Mouse (Mus musculus) ES-E14 (cell line): ENCODE measurements around the gene Gm17542.

Experiments used
- CHD2 ChIP-seq: IDR thresholded peaks from 2 replicates; pipeline ENCODE4 v1.6.1; 2014; ENCODE audit warnings: mild to moderate bottlenecking, low read depth, low read length, inconsistent platforms
- HCFC1 ChIP-seq: IDR thresholded peaks from 2 replicates; pipeline ENCODE4 v1.6.1; 2012; ENCODE audit warnings: low read length, inconsistent platforms, borderline replicate concordance; ENCODE audit not compliant: insufficient read depth
- MAFK ChIP-seq: IDR thresholded peaks from 2 replicates; pipeline ENCODE4 v1.6.1; 2014; ENCODE audit warnings: mild to moderate bottlenecking, low read depth, low read length, inconsistent platforms; ENCODE audit not compliant: insufficient read depth
- ZC3H11A ChIP-seq: IDR thresholded peaks from 2 replicates; pipeline ENCODE4 v1.6.1; 2012; ENCODE audit warnings: low read depth, mild to moderate bottlenecking, inconsistent platforms, low read length, borderline replicate concordance

DNA sequence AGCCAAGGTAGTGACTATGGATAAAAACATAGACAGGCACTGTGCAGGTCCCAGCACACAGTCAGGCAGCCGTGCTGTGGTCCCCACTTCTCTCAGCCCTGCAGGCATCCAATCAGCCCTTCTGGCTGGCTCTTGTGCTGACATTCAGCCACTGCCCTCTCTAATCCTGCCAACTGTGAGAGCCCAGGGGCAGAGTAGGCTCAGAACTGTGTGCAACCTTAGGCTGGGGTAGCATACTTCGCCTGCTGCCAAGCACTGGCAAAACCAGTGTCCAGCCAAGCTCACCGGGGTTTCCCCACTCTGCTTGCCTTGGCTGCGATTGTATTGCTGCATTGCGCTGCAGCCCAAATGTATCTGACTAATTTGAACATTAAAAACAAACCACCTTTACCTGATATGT lies 54.1 kb downstream of the Gm17542 start:
- TF ChIP-seq CHD2 (no peak), HCFC1 (no peak), MAFK (no peak), ZC3H11A (no peak)
